Mouse (Mus musculus) embryonic facial prominence, embryonic 12.5 days (tissue): ENCODE data around the gene Snx30. TPM values are rescaled to one million over a fixed set of nuclear protein-coding genes. Genes with fewer than 3 reads are reported as not detected.

Experiments used
- ATAC-seq: fragments of 200-750 bp; cut with Nextera tagmentation; 2 replicates; pipeline ENCODE4 v1.8.0; 2017; ENCODE audit not compliant: insufficient number of reproducible peaks, insufficient read depth, low FRiP score, low TSS enrichment
- H3K27ac ChIP-seq: fragments of 300-500 bp; sonication (generic); 2 replicates; pipeline ENCODE4 v1.5.1; 2016; ENCODE audit warnings: mild to moderate bottlenecking
- H3K27me3 ChIP-seq: fragments of 300-500 bp; sonication (generic); 2 replicates; pipeline ENCODE4 v1.6.1; 2016; ENCODE audit warnings: mild to moderate bottlenecking, moderate library complexity
- H3K36me3 ChIP-seq: fragments of 300-500 bp; sonication (generic); 2 replicates; pipeline ENCODE4 v1.6.1; 2016; ENCODE audit warnings: mild to moderate bottlenecking
- H3K4me1 ChIP-seq: fragments of 300-500 bp; sonication (generic); 2 replicates; pipeline ENCODE4 v1.6.1; 2016
- H3K4me2 ChIP-seq: fragments of 300-500 bp; sonication (generic); replicated peaks from 2 replicates; pipeline ENCODE4 v1.6.1; 2016; ENCODE audit warnings: mild to moderate bottlenecking, moderate library complexity
- H3K4me3 ChIP-seq: fragments of 300-500 bp; sonication (generic); 2 replicates; pipeline ENCODE4 v1.5.1; 2016; ENCODE audit warnings: mild to moderate bottlenecking
- H3K9ac ChIP-seq: fragments of 300-500 bp; sonication (generic); 2 replicates; pipeline ENCODE4 v1.6.1; 2016; ENCODE audit warnings: mild to moderate bottlenecking, moderate library complexity
- H3K9me3 ChIP-seq: fragments of 300-500 bp; sonication (generic); 2 replicates; pipeline ENCODE4 v1.6.1; 2016; ENCODE audit warnings: mild to moderate bottlenecking, moderate library complexity
- WGBS: fragments of 180-500 bp; shearing (Covaris S2); methylation state at CpG from one replicate; pipeline ENCODE4 v1.1.7; 2016; 5-methylcytosine and 5-hydroxymethylcytosine counted together
- polyA plus RNA-seq: library from polyadenylated mRNA; unstranded; fragments of >200 nt; fragmentation: Nextera tagmentation; extraction: Ambion mirVana; gene quantifications from 2 replicates; pipeline ENCODE4 v1.2.1, GENCODE M21; 2016

Gene Snx30
- polyA plus RNA-seq, 1 experiment from 2014 or later = 14.0 TPM

GRCm38 (mm10) chr4:59876570-59876969 is 70.9 kb downstream of the Snx30 start:
- Histone ChIP-seq H3K4me3 (no peak overlapping the region), H3K9ac (no peak overlapping the region), H3K27ac (no peak overlapping the region), H3K4me1 (no peaks in the 10 kb centered on the region), H3K4me2 (no peak overlapping the region), H3K27me3 (no peaks in the 10 kb centered on the region), H3K9me3 (no peaks in the 10 kb centered on the region), H3K36me3 (no peaks in the 10 kb centered on the region; the same call in 1 of the 2 replicates)
- WGBS = 85% methylated on average over 6 of the region's 6 CpGs
- ATAC-seq = no peak

GRCm38 (mm10) chr4:59877025-59877424 is 71.4 kb downstream of the Snx30 start:
- Histone ChIP-seq H3K9me3 (no peaks in the 10 kb centered on the region), H3K4me3 (no peak overlapping the region), H3K27ac (no peak overlapping the region), H3K27me3 (no peaks in the 10 kb centered on the region), H3K4me1 (no peaks in the 10 kb centered on the region), H3K9ac (no peak overlapping the region), H3K4me2 (no peak overlapping the region), H3K36me3 (peaks cover under 1% of the 10 kb centered on the region)
- ATAC-seq = no peak
- 64% methylated on average over 2 of the region's 2 CpGs for WGBS

- H3K9me3 ChIP-seq = no peaks in the 10 kb centered on the region
- H3K27me3 ChIP-seq = no peaks in the 10 kb centered on the region
- no peak overlapping the region for H3K9ac ChIP-seq
- H3K36me3 ChIP-seq = peaks cover 11% of the 10 kb centered on the region
- no peak overlapping the region for H3K4me2 ChIP-seq
- ATAC-seq = no peak
- H3K27ac ChIP-seq = no peak overlapping the region
- no peak overlapping the region for H3K4me3 ChIP-seq
- H3K4me1 ChIP-seq = no peaks in the 10 kb centered on the region
- WGBS = 87% methylated on average over 8 of the region's 8 CpGs
Observed at GRCm38 (mm10) chr4:59878595-59878994, 73.0 kb downstream of the Snx30 start.

GRCm38 (mm10) chr4:59879444-59879843 is 73.8 kb downstream of the Snx30 start:
- Histone ChIP-seq H3K27me3 (no peaks in the 10 kb centered on the region), H3K27ac (no peak overlapping the region), H3K9ac (no peak overlapping the region), H3K9me3 (no peaks in the 10 kb centered on the region), H3K4me2 (no peak overlapping the region), H3K4me1 (no peaks in the 10 kb centered on the region), H3K36me3 (peaks cover 11% of the 10 kb centered on the region), H3K4me3 (no peak overlapping the region)
- 97% methylated on average over 3 of the region's 3 CpGs for WGBS
- no peak for ATAC-seq

GRCm38 (mm10) chr4:59880725-59881124 is 75.1 kb downstream of the Snx30 start:
- Histone ChIP-seq H3K27me3 (no peaks in the 10 kb centered on the region), H3K9me3 (no peaks in the 10 kb centered on the region), H3K27ac (no peak overlapping the region), H3K4me3 (no peak overlapping the region), H3K9ac (no peak overlapping the region), H3K4me2 (no peak overlapping the region), H3K4me1 (no peaks in the 10 kb centered on the region), H3K36me3 (peaks cover 11% of the 10 kb centered on the region)
- WGBS = 84% methylated on average over 5 of the region's 5 CpGs
- ATAC-seq = no peak

GRCm38 (mm10) chr4:59881210-59881609 is 75.6 kb downstream of the Snx30 start:
- no peak for ATAC-seq
- Histone ChIP-seq H3K4me2 (no peak overlapping the region), H3K9ac (no peak overlapping the region), H3K4me3 (no peak overlapping the region), H3K27me3 (no peaks in the 10 kb centered on the region), H3K27ac (no peak overlapping the region), H3K36me3 (peaks cover 12% of the 10 kb centered on the region), H3K4me1 (no peaks in the 10 kb centered on the region), H3K9me3 (no peaks in the 10 kb centered on the region)
- WGBS = 73% methylated on average over 2 of the region's 2 CpGs

GRCm38 (mm10) chr4:59884136-59884696 is 78.6 kb downstream of the Snx30 start:
- Histone ChIP-seq H3K36me3 (peaks cover 19% of the 10 kb centered on the region), H3K4me2 (no peak overlapping the region), H3K9ac (no peak overlapping the region), H3K27me3 (no peaks in the 10 kb centered on the region), H3K4me1 (no peaks in the 10 kb centered on the region), H3K9me3 (no peaks in the 10 kb centered on the region), H3K4me3 (no peak overlapping the region), H3K27ac (no peak overlapping the region)
- ATAC-seq = no peak
- WGBS = 83% methylated on average over 6 of the region's 6 CpGs

- H3K27me3 ChIP-seq = no peaks in the 10 kb centered on the region
- ATAC-seq = no peak
- H3K4me1 ChIP-seq = no peaks in the 10 kb centered on the region
- H3K27ac ChIP-seq = no peak overlapping the region
- H3K36me3 ChIP-seq = peaks cover 19% of the 10 kb centered on the region
- H3K4me3 ChIP-seq = no peak overlapping the region
- H3K4me2 ChIP-seq = no peak overlapping the region
- 91% methylated on average over 6 of the region's 6 CpGs for WGBS
- H3K9me3 ChIP-seq = no peaks in the 10 kb centered on the region
- H3K9ac ChIP-seq = no peak overlapping the region
Observed at GRCm38 (mm10) chr4:59886281-59886680, 80.6 kb downstream of the Snx30 start.

GRCm38 (mm10) chr4:59887011-59887410 is 81.4 kb downstream of the Snx30 start:
- Histone ChIP-seq H3K9ac (no peak overlapping the region), H3K36me3 (peaks cover 18% of the 10 kb centered on the region), H3K4me3 (no peak overlapping the region), H3K4me2 (no peak overlapping the region), H3K9me3 (no peaks in the 10 kb centered on the region), H3K4me1 (no peaks in the 10 kb centered on the region), H3K27ac (no peak overlapping the region), H3K27me3 (no peaks in the 10 kb centered on the region)
- ATAC-seq = no peak
- WGBS = 91% methylated on average over 5 of the region's 5 CpGs

- Histone ChIP-seq H3K4me1 (no peaks in the 10 kb centered on the region), H3K36me3 (0 out of 2 replicates have a peak, but pooled peaks cover 8% of the 10 kb centered on the region), H3K27ac (no peak overlapping the region), H3K4me3 (no peak overlapping the region), H3K4me2 (no peak overlapping the region), H3K9me3 (no peaks in the 10 kb centered on the region), H3K27me3 (no peaks in the 10 kb centered on the region), H3K9ac (no peak overlapping the region)
- ATAC-seq = no peak
- 76% methylated on average over 5 of the region's 5 CpGs for WGBS
Observed at GRCm38 (mm10) chr4:59888014-59888413, 82.4 kb downstream of the Snx30 start.

- no peak overlapping the region for H3K27ac ChIP-seq
- no peak overlapping the region for H3K9ac ChIP-seq
- H3K4me3 ChIP-seq = no peak overlapping the region
- 87% methylated on average over 6 of the region's 6 CpGs for WGBS
- H3K27me3 ChIP-seq = no peaks in the 10 kb centered on the region
- no peaks in the 10 kb centered on the region for H3K9me3 ChIP-seq
- H3K36me3 ChIP-seq = peaks cover 14% of the 10 kb centered on the region; the same call in 1 of the 2 replicates
- ATAC-seq = no peak
- H3K4me1 ChIP-seq = no peaks in the 10 kb centered on the region
- no peak overlapping the region for H3K4me2 ChIP-seq
Observed at GRCm38 (mm10) chr4:59890086-59890600, 84.5 kb downstream of the Snx30 start.

- WGBS = 84% methylated on average over 10 of the region's 10 CpGs
- no peaks in the 10 kb centered on the region for H3K4me1 ChIP-seq
- H3K9me3 ChIP-seq = no peaks in the 10 kb centered on the region
- H3K27me3 ChIP-seq = no peaks in the 10 kb centered on the region
- no peak overlapping the region for H3K27ac ChIP-seq
- peaks cover 13% of the 10 kb centered on the region; the same call in 1 of the 2 replicates for H3K36me3 ChIP-seq
- H3K4me3 ChIP-seq = no peak overlapping the region
- no peak overlapping the region for H3K4me2 ChIP-seq
- ATAC-seq = no peak
- H3K9ac ChIP-seq = no peak overlapping the region
Observed at GRCm38 (mm10) chr4:59891723-59892416, 86.2 kb downstream of the Snx30 start.
